Mouse (Mus musculus) urinary bladder, adult 2 months (tissue): ENCODE results near the gene Arfrp1. TPM values are rescaled to one million over a fixed set of nuclear protein-coding genes. Genes with fewer than 3 reads are reported as not detected.
A peak's percentile ranks its signal among the peaks of the same experiment; 100 is the strongest.

Source experiments
- DNase-seq: peaks from one replicate; pipeline ENCODE4 v3.0.0; 2022; ENCODE audit warnings: low spot score
- polyA plus RNA-seq: library from polyadenylated mRNA; depleted of rRNA; stranded (reverse); fragments of >200 nt; gene quantifications from 2 replicates; pipeline ENCODE4 v1.2.3, GENCODE M21; 2012

The Arfrp1 gene
- polyA plus RNA-seq, 1 experiment, result 73.0 TPM

DNA sequence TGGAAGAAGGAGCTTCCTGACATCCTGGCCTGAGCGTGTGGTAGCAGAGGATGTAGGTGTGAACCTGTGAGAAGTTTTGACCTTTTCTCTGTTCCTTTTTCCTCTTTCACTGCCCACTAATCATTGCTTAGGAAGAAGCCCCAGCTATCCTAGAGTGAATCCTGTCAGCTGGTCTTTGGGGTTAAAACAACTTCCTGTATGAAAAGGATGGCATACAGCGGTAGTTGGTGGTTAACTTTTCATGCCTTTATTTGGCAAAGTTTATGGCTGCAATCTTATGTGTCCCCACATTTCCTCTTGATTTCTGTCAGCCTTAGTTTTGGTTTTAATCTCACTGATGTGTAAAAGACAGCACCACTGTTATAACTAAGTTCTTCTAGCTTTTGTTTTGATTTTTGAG lies 12.0 kb upstream of the Arfrp1 start:
- no peak for DNase-seq

DNA sequence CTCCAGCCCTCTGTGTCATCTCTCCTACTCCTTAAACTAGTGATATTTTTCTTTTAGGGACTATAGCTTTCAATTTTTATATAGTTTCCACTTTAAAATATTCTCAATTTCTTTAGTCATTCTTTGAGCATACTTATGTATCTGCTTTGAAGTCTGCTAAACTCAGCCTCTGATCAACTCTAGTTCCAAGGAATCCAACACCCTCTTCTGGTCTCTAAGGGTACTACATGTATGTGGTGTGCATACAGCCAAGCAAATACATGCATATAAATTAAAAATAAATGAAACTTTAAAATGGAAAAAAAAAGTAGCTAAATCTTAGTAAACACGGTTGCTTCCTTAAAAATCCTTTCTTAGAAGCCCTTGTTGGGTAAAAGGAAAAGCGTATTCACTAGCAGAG lies 10.6 kb upstream of the Arfrp1 start:
- no peak for DNase-seq

DNA sequence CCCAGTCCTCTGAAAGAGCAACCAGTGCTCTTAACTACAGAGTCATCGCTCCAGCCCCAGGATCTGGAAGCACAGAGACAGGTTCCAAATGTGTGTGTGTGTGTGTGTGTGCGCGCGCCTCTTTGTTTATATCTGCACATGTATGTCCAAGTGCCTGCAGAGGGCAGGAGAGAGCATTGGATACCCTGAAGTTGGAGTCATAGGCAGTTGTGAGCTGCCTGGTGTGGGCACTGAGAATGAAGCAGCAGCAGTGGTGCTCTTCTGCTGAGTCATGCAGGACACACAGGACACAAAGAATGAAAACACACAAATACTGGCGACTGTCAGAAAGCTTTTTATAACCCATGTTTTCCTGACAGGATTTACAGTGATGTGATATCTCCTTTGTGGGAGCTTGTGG lies 4.8 kb upstream of the Arfrp1 start:
- no peak for DNase-seq

DNA sequence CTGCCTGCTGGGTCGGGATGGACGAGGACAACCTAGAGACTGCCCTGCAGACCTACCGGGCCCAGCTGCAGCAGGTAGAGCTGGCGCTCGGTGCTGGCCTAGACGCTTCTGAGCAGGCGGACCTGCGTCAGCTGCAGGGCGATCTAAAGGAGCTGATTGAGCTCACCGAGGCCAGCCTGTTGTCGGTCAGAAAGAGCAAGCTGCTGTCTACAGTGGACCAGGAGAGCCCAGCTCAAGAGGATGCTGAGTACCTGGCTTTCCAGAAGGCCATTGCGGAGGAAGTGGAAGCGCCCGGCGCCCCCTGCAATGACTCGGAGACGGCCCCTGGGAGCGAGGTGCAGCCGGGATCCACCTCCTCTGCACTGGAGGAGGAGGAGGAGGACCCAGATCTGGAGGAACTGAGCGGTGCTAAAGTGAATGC lies 461 bp upstream of the Arfrp1 start:
- no peak for DNase-seq

DNA sequence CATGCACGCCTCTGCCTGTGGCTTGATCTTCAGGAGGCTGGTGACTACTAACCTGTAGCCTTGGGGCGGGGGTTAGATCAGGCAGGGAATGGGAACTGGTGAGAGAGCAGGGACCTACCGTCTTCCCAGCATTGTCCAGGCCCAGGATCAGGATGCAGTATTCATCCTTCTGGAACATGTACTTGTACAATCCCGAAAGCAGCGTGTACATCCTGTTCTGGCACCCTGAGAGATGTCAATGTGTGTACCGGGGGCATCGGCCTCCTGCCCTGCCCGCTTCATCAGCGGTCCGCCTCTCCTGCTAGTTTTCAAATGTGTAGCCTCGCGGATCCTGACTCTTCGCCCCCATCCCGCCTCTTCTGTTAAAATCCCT lies 731 bp downstream of the Arfrp1 start:
- no peak for DNase-seq

DNA sequence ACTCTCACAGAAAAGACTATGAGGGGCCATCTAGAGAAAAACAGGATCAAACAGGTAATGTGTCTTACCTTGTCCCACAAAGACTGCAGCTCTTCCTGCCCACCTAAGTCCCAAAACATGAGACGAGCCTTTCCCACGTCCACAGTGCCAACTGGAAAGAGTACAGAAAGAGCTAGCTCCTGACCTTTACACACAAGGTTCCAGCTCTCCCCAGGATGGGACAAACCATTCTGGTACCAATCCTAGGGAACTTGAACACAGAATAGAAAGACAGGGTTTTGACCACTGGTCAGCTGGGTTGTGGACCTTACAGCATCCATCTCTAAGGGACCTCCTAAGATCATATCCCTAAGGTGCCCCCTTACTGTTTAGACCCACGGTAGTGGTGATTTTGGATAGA lies 1.3 kb downstream of the Arfrp1 start:
- no peak for DNase-seq

DNA sequence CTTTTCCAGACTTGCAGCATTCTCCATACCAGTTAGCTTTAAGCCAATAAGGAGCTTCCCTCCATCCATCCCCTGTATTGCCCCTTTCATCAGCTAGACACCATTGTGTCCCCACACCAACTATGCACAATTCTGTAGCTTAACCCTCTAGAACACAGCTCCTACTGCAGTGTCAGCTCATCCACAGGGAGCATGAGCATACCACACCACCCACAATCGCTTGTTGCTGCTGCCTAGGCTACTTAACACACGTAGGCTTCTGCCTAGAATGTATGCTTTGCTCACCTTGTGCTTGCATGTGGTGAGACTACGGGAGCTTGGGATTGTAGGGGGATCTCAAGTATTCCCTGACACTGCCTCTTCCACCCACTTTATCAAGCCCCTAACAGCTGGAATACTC lies 8.4 kb downstream of the Arfrp1 start:
- no peak for DNase-seq

DNA sequence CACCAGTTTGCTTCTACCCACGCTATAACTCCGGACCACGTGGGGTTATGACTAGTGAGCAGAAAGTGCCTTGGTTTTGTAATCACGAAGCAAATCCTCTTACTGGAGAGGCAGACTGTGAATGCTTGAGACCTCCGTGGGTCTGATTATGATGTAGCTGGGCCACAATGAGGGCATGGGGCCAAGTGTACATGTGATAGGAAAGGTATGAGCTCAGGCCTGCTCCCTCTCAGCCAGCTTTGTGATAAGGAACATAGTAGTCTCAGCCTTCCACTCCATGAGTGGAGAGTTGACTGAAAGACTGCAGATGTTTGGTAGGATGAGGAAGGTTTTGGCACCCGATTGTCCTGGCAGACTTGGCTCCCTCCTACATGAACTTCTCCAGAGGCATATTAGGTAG lies 22.4 kb downstream of the Arfrp1 start:
- no peak for DNase-seq

DNA sequence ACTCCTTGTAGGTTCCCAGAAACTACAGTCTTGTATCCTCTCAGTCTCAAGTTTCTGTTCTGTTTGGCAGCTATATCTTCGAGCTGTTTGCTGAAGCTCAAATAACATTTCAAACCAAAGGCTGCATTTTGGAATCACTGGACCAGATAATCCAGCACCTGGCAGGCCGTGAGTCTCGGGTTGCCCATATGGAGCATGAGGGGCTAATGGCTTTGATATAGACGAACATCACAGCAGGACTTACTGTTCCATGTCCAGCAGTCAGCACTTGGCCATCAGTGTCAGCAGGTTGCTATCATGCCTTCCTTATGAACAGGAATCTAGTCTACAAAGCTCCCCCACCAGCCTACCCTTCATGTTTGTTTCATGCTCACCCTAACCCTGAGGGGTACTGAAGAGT lies 24.8 kb downstream of the Arfrp1 start:
- DNase-seq, result no peak

DNA sequence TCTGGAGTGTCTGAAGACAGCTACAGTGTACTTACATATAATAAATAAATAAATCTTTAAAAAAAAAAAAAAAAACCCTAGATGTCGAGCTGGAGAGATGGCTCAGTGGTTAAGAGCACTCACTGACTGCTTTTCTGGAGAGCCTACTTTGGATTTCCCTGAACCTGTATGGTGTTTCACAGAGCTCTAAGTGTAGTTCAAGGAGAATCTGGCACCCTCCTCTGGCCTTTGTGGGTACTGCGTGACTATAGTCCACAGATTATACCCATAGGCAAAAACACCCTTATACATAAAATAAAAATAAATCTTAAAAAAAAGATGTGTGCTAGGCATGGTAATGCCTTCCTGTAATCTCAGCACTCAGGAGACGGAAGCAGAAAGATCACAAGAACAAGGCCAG lies 31.2 kb downstream of the Arfrp1 start:
- DNase-seq, result no peak

DNA sequence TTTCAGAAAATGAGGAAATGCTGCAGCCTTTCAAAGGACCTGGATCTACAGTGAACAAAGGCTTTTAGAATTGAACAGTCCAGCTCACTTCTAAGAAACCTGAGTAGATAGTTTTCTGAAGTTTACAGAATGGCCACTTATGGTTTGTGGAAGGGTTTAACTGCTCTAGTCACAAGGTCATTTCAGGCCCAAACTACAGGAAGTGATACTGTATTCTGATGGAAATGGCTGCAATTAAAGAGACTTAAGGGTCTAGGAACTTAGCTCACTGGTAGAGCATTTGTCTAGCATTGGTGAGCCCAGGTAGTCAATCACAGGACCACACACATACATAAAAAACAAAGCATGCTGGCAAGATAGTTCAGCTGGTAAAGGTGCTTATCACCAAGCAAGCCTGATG lies 32.7 kb downstream of the Arfrp1 start:
- no peak for DNase-seq

DNA sequence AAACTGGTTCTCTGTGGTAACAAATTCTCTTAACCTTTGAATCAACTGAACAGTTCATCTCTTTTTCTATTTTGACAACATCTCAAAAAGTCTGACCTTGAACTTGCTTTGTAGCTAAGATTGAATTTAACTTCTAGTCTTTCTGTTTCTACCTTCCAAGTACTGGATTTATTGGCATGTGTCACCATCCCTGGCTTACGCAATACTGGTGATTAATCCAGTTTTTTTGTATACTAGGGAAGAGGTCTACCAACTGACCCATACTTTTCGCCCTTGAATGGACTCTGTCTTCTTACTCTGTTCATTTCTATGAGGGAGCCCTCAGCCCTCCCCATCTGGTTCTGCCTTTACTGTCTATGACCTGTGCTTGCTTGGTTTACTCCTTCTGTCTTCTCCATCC lies 39.1 kb downstream of the Arfrp1 start:
- no peak for DNase-seq

DNA sequence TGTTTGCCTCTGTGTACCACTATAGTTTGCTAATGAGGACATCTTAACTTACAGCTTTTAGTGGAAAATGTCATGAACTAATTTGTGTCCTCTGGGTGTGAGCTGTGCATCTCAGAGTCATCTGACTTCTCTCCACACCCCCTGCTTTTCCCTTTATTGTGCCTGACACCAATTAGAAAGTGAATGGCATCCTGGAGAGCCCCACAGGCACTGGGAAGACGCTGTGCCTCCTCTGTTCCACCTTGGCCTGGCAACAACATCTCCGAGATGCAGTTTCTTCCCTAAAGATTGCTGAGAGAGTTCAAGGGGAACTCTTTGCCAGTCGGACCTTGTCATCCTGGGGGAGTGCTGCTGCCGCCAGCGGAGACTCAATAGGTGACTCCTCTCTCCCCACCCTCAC lies 43.1 kb downstream of the Arfrp1 start:
- no peak for DNase-seq

DNA sequence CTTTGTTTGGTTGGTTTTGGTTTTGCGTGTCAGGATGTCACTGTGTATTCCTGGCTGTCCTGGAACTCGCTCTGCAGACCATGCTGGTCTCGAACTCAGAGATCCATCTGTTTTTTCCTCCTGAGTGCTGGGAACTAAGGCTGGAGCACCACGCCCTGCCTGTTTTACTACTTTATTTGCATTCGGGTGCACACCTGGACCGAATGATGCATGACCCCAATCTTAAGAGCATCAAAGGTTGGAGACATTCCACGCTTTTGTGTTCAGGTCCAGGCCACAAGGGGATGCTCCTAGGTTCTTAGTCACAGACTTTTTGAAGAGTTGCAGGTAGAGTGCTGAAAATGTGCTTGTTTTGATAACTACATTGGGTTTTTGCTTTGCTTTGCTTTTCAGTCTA lies 45.1 kb downstream of the Arfrp1 start:
- no peak for DNase-seq

DNA sequence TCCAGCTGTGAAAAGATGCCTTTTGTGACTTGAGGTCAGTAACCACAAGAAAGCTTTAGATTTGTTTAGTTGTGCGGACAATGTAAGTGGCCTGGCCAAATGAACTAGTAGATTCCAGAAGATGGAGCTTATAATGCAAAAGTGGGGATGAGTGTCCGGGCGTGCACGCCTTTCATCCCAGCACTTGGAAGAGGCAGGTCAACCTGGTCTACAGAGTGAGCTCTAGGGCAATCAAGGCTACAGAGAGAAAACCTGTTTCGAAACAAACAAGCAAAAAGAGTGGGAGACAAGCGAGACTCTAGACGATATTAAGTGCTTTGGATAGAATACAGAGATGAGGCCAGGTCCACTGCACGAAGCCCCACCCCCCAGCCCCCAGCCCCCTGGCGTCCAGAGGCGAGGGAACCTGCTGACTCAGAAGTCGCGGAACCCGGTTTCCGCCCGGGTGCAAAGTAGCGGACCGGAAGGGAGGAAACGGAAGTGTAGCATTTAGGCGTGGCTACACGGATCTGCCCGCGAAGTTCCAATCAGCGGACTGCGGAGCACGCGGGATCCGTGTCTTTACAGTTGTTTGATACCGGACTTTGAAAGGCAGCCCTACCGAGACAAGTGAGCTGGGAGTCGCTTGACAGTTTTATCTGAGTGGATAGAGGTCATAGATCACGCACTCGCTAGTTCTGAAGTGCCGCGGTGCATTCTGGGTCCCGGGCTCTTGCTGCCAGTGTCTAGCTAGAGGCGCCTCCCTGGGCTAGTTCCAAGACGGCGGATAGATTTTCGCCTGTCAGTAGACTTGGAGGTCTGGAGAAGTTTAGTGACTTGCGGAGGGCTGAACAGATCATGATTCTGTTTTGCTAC lies 45.7 kb downstream of the Arfrp1 start, which contains the start of gene Rtel1:
Gene Rtel1, plus strand, starts transcription at position 492 of the 855 bp plus-strand sequence.
- DNase-seq, result peak; percentile 71

DNA sequence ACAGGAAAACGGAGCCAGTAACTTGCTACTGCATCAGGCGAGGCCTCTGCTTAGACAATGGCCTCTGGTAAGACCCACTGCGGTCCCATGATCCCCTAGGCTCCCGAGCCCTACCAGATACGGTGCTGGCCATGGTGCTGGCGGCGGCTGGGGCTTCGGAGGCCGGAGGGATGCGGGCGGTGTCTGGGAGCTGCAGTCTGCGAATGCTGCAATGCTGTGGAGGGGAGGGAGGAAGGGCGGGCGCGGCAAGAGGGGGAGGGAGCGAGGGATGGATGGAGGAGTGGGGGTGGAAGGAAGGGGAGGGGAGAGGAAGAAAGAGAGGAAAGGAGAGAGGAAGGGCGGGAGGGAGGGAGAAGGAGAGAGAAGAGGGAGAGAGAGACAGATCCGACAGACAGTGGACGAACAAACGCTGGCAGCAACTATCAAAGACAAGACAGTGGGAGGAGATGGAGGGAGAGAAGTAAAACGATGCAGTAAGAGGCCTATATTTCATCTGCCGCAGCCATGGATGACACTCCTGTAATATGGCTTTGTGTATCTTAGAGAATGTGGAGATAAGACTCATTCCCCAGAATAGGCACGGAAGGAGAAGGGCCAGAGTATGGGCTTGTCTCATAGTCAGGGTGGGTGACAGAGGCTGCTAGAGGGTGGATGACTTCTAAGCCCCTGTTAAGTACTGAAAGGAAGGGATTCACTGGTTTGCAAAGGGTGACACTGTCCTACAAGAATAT lies 51.0 kb downstream of the Arfrp1 start, which contains the start of gene Stmn3:
Gene Stmn3, minus strand, starts transcription at position 421 of the 731 bp plus-strand sequence.
- DNase-seq, result no peak

DNA sequence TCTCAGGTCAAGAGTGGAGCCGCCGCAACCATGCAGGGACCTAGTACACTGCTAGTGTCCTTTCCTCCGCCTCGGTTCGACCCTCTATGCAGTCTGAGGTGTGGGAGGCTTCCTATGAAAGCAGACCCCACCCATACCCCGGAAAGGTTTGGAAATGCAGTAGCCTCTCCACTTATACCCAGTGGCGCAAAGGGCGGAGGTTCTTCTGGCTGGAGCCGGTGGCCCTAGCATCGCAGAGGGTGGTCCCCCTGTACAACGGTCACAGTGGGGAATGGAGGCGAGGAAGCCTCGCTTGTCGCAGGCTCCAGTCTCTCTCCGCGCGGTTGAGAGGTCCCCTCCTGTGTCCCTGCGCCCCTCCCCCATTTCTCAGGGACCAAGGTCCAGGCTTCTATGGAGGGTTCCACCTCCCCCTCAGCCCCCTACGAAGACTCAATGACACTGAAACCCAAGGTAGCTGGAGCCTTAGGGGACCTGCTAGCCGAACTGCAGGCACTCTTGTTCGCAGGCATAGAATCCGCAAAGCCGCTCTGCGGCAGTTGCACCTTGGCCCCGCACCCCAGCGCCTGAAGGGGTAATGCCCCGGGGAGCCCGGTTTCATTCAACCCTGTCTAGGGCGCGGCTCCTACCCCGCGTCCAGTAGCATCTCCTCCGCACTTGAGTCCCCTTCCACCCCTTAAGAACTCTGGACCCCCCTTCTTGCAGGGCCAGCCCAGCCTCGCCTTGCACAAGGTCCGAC lies 51.7 kb downstream of the Arfrp1 start:
- no peak for DNase-seq

DNA sequence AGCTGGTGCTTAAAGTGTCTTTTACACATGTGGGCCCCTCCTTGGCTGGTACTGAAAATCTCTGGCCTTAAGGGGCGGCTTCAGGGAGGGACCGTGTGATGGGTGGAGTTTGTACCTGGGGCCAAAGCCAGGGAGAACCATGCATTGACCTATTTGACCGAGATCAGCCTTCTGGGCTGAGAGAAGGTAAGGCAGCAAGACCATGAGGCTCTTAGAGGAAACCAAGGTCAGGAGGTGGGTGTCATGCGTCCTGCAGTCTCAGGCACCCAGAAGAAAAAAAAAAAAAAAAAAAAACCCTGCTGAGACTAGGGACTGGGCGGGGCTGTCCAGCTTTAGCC lies 52.2 kb downstream of the Arfrp1 start:
- DNase-seq, result no peak

DNA sequence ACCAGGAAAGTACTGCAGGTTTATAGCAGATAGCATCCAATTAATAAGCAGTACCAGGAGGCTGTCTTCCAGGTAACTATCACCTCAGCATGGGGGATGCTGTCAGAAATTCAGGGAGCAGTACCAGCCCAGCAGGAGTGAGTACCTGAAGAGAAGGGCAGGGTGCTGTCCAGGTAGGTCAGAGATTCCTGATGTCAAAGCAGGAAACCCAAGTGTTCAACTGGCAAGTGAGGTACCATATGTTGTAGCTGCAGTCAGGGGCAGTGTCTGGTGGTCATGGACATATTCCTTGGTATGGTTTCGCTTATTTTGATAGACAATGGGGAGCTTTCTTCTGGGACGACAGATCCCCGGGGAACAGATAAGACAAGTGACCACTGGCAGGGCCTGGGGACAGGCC lies 52.8 kb downstream of the Arfrp1 start:
- DNase-seq, result no peak
